Mouse (Mus musculus): Measurements from ENCODE around the gene Pebp1. TPM values are rescaled to one million over a fixed set of nuclear protein-coding genes. Genes with fewer than 3 reads are reported as not detected.

Pebp1 gene
- total and polyA plus RNA-seq, 3 experiments: 558 to 568 TPM; not detected in 1

GRCm38 (mm10) chr5:117307699-117308098 lies 20.3 kb upstream of the Pebp1 start (continued):
- no peak for TF ChIP-seq UBTF (IDR thresholded peaks at IDR 0.05; ENCODE audit: borderline replicate concordance, insufficient read depth, low read depth, low read length)
- no peak for TF ChIP-seq ZMIZ1 (IDR thresholded peaks at IDR 0.05; ENCODE audit: low read depth, low read length)
- peak; percentile 81; the same call in 1 of the 2 replicates for TF ChIP-seq MAZ (IDR thresholded peaks at IDR 0.05; ENCODE audit: low read depth, low read length)
- TF ChIP-seq TAL1 (IDR thresholded peaks at IDR 0.05; ENCODE audit: low read length): no peak
- peak; percentile 83 for TF ChIP-seq ZC3H11A (IDR thresholded peaks at IDR 0.05; ENCODE audit: low read depth, low read length)
- no peak for TF ChIP-seq POLR2AphosphoS5 (IDR thresholded peaks at IDR 0.05; ENCODE audit: borderline replicate concordance, low read depth, low read length)
- no peak for TF ChIP-seq MAX (IDR thresholded peaks at IDR 0.05; ENCODE audit: low read length)
- TF ChIP-seq MYB (IDR thresholded peaks at IDR 0.05; ENCODE audit: low read depth, low read length): no peak
- no peak for TF ChIP-seq USF1 (IDR thresholded peaks at IDR 0.05; ENCODE audit: low read depth, low read length)
- no peak for TF ChIP-seq BHLHE40 (IDR thresholded peaks at IDR 0.05; ENCODE audit: borderline replicate concordance, low read depth, low read length)
- no peak for TF ChIP-seq E2F4 (IDR thresholded peaks at IDR 0.05; ENCODE audit: borderline replicate concordance, low read depth, low read length)
- TF ChIP-seq GATA1 (IDR thresholded peaks at IDR 0.05; ENCODE audit: low read depth, low read length): no peak
- 0 out of 2 replicates have a peak, but pooled peaks have one; percentile 10 for TF ChIP-seq ZNF384 (IDR thresholded peaks at IDR 0.05; ENCODE audit: low read depth, low read length)
- TF ChIP-seq CTCF (IDR thresholded peaks at IDR 0.05 in 2 of 3, conservative IDR thresholded peaks at IDR 0.05 in 1 of 3; ENCODE audit: control insufficient read depth in 1 of 3, insufficient read depth in 1 of 3, low read depth in 2 of 3, low read length in 3 of 3, poor library complexity in 1 of 3, severe bottlenecking in 1 of 3): peak; percentile 91 to 99 (median 92)
- no peak for TF ChIP-seq POLR2A (IDR thresholded peaks at IDR 0.05; ENCODE audit: control insufficient read depth in 1 of 2, insufficient read depth in 1 of 2, low read depth in 1 of 2, low read length in 2 of 2, poor library complexity in 1 of 2)

DNA sequence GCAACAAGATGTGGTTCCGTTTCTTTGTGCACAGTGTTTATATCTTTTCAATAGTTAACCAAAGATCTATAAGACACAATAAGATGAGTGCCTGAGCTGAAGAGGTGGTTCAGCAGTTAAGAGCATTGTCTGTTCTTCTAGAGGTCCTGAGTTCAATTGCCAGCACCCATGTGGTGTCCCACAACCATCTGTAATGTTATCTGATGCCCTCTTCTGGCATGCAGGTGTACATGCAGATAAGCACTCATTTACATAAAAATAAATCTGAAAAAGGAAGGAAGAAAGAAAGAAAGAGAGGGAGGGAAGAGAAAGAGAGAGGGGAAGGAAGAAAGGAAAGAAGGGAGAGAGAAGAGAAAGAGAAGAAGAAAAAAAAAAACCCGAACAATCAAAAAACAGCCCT lies 19.4 kb upstream of the Pebp1 start:
- no peak overlapping the region for H3K27ac ChIP-seq (ENCODE audit: control insufficient read depth, low read depth, low read length)
- H3K36me3 ChIP-seq (ENCODE audit: control insufficient read depth in 1 of 2, insufficient read depth in 2 of 2, low read length in 2 of 2): no peaks in the 10 kb centered on the region
- H3K9ac ChIP-seq (ENCODE audit: control insufficient read depth, low read depth, low read length, poor library complexity, severe bottlenecking): no peak overlapping the region
- no peaks in the 10 kb centered on the region for H3K9me3 ChIP-seq (replicated peaks; ENCODE audit: insufficient read depth, low read length)
- H3K27me3 ChIP-seq (ENCODE audit: control insufficient read depth in 1 of 2, insufficient read depth in 2 of 2, low read length in 2 of 2): no peaks in the 10 kb centered on the region
- DNase-seq (ENCODE audit: low read depth, low spot score): peak; percentile 43
- H3K4me1 ChIP-seq (ENCODE audit: control insufficient read depth in 1 of 2, insufficient read depth in 2 of 2, low read length in 2 of 2): no peaks in the 10 kb centered on the region
- H3K79me2 ChIP-seq (ENCODE audit: control insufficient read depth, insufficient read depth, low read length, poor library complexity): no peaks in the 10 kb centered on the region
- H3K4me3 ChIP-seq (ENCODE audit: control insufficient read depth in 1 of 2, insufficient read depth in 1 of 2, low read depth in 2 of 2, low read length in 2 of 2): no peak overlapping the region
- no peak for TF ChIP-seq USF1 (IDR thresholded peaks at IDR 0.05; ENCODE audit: low read depth, low read length)
- peak; percentile 66 for TF ChIP-seq GATA1 (IDR thresholded peaks at IDR 0.05; ENCODE audit: low read depth, low read length)
- no peak for TF ChIP-seq MYB (IDR thresholded peaks at IDR 0.05; ENCODE audit: low read depth, low read length)
- peak in 1 of 3 experiments; percentile 33; a peak in 2 of 6 replicates for TF ChIP-seq CTCF (IDR thresholded peaks at IDR 0.05 in 2 of 3, conservative IDR thresholded peaks at IDR 0.05 in 1 of 3; ENCODE audit: control insufficient read depth in 1 of 3, insufficient read depth in 1 of 3, low read depth in 2 of 3, low read length in 3 of 3, poor library complexity in 1 of 3, severe bottlenecking in 1 of 3)
- TF ChIP-seq TAL1 (IDR thresholded peaks at IDR 0.05; ENCODE audit: low read length): peak; percentile 45; the same call in 1 of the 2 replicates
- TF ChIP-seq UBTF (IDR thresholded peaks at IDR 0.05; ENCODE audit: borderline replicate concordance, insufficient read depth, low read depth, low read length): no peak
- TF ChIP-seq RCOR1 (IDR thresholded peaks at IDR 0.05; ENCODE audit: low read depth, low read length): no peak
- TF ChIP-seq ETS1 (IDR thresholded peaks at IDR 0.05; ENCODE audit: low read depth, low read length): peak; percentile 43; the same call in 1 of the 2 replicates
- TF ChIP-seq TCF12 (IDR thresholded peaks at IDR 0.05; ENCODE audit: low read depth, low read length): peak; percentile 35
